Mouse (Mus musculus) cerebellum, postnatal 10 days (tissue): ENCODE measurements around the gene Kif1b.
A peak's percentile ranks its signal among the peaks of the same experiment; 100 is the strongest.

ENCODE experiments used
- DNase-seq, 2 experiments: peaks; one replicate each; pipeline ENCODE4 v3.0.0; 2021; ENCODE audit warnings: mixed read lengths in 2 of 2

The Kif1b gene

DNA sequence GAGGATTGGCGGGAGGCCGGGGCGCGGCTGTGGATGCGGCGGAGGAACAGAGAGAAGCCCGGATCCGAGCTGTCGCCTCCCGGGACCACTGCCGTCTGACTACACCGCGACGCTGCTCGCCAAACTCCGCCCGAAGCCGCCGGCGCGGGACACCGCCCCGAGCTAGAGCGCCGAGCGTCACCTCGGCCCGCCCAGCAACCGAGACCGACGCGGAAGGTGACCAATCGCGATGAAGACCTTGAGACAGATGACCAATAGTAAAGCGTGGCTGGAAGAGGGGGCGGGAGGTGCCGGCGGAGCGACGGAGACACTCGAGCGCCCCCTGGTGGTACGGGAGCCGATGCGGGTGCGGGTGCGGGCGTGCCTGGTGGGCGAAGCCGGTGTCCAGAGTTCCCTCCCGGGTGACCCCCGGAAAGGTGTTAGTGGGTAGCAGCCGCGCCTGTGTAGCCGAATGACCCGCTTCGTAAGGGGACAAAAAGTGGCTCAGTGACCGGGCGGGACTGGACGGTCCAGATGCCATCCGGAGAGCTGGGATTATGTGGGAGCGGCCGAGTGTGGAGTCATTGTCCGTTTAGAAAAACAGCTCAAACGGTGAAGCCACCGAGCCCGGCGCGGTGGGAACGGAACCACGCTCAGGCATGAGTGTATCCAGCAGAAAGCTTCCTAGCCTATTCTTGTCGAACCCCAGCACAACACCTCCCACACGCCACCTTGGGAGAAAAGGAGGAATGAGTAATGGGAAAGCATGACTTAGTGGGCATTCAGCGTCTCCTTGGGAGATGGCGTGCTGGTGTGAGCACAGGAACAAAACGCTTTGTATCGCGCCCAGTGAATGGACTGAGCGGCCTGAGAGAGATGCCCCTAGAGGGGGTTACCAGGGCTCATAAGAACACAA is at the start of gene Kif1b:
TSS of gene Kif1b (minus strand) at position 98 of the 895 bp plus-strand sequence.
- DNase-seq: peak; percentile 100

DNA sequence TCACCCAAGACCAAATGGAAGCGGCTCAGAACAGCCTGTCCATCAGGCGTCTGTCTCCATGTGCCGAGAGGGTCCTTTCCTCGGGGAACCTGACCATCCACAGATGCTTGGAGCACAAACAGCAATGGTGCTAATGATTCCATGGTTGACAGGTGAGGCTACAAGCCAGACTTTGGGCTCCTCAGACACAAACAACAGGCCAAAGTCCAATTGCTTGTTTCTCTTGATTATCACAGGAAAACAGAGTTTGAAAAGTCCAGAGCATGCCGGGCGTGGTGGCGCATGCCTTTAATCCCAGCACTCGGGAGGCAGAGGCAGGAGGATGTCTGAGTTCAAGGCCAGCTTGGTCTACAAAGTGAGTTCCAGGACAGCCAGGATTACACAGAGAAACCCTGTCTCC is 47.2 kb upstream of the Kif1b start:
- no peak for DNase-seq

DNA sequence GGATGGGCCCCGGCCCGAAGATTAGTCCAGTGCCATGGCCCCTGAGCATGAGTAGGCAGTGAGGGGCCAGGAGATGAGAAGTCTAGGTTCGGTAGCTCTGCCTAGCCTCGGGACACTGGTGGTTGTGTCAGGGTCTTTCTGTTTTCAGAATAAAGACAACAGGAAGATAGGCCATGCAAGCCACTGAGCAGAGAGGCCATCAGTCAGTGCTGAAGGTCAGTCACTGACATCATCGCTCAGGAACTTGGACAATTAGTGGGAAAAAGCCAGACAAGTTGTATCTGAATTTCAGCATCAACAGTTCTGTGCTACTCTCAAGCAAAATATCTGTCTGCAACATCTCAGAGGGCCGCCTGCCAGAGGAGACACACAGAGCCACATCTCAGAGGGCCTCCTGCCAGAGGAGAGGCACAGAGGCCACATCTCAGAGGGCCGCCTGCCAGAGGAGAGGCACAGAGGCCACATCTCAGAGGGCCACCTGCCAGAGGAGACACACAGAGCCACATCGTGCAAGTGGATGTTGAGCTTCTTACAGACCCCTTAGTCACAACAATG is 44.2 kb upstream of the Kif1b start:
- DNase-seq: peak in 1 of 2 experiments; percentile 33

DNA sequence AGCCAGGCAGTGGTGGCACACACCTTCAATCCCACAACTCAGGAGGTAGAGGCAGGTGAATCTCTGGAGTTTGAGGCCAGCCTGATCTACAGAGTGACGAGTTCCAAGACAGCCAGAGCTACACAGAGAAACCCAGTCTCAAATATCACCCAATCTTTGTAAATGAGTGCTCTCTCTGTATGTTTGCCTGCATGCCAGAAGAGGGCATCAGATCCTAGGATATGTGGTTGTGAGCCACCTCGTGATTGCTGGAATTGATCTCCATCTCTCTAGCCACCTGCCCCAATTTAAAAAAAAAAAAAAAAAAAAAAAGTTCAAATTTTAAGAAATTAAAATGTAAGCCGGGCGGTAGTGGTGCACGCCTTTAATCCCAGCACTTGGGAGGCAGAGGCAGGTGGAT is 41.5 kb upstream of the Kif1b start:
- no peak for DNase-seq

DNA sequence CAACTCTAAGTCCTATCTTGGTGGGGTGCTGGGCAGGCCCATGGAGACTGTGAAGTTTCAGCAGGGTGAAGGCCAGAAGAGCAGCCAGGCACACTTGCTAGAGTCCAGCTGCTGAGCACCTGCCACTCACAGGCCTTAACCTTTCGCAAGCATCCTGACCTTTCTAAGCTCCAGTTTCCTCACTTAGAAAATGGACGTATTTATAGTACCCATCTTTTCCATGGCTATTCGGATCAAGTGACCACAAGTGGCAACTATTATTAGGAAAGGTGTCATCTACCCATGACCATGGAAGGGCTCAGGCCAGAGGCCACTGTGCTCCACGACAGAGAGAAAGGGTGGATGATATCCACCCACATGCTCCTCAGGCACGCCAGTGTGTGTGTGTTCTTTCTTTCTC is 38.4 kb upstream of the Kif1b start:
- DNase-seq: no peak

DNA sequence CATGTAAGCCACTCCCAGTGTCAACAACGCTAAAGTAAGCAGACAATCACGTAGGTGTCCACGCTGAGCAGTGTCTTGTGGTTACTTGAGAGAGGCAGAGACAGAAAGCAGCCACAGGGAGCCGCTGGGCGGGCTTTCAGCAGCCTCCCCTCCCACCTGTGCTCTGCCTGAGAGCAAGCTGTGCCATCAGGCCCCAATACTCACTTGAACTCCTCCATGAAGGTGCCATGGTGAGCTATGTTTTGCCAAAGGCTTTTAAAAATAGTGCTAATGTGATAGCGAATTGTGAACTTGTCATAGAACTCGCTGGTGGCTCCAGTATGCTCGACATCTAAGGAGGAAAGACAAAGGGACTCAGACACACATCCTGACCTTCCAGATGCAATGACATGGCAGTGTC is 36.8 kb upstream of the Kif1b start:
- no peak for DNase-seq

DNA sequence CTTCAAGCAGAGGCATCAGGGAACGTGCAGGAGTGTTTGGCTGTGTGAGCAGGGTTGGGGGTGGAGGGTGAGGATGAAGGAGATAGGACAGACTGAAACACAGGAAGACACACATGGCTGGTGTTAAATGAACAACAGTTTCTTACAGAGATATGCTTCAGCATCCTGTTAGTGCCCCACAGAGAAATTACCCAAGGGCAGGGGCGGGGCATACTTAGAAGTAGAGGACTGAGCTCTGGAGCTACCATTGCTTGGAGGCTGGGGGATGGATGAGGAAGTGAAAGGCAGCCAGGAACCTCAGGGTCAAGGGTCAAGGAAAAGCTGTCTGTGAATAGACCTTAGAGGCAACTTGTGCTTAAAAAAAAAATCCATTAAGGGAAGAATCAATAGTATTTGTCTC is 33.2 kb upstream of the Kif1b start:
- no peak for DNase-seq

DNA sequence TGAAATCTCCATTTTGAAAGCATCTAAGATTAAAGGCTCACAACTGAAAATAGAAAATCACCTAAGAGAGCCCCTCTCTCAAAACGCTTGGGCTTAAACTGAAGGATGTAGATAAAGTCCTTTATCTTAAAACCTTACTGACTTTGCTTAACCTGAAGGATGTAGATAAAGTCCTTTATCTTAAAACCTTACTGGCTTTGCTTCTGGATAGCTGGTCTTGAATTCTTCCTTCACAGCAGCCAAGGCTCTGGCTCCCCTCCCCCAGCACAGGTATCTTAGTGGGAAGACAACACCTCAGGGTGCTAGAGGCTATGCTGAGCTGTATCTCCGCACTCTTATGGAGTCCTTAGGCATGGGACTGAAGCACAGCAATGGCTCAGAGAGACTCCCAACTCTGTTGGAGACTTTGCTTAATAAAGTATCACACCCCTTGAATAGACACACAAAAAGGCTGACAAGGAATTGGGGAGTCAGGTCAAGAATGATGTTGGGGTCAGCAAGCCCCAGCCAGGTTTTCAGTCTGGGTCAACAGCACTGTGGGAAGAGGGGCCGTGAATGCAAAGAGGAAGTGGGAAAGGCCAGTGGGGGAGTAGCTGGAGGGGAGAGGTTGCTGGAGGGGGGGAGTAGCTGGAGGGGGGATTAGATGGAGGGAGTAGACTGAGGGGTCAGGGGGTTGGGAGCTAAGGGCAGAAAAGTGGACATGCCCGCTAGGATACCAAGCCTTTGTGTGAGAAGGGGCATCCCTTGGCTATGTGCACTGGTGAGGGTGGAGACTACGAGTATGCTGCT is 32.1 kb upstream of the Kif1b start:
- DNase-seq: no peak

DNA sequence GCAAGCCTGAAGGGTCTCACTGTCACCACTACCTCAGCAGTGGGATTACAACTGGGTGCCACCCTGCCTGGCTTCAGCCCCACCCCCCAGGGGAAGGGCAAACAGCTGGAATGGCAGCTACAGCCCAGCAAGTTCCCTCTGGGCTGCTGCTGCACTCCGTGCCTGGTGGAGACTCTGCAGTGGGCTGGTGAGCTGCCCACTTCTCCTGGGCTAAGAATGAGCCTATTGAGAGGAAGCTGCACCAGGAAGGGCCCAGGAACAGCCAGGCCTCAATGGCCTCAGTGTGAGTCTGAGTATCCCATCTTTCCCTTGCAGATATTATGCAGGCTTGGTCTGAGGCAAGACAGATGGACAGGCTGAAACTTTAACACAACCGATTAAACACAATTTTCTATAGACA is 30.6 kb upstream of the Kif1b start:
- peak in 1 of 2 experiments; percentile 40 for DNase-seq

DNA sequence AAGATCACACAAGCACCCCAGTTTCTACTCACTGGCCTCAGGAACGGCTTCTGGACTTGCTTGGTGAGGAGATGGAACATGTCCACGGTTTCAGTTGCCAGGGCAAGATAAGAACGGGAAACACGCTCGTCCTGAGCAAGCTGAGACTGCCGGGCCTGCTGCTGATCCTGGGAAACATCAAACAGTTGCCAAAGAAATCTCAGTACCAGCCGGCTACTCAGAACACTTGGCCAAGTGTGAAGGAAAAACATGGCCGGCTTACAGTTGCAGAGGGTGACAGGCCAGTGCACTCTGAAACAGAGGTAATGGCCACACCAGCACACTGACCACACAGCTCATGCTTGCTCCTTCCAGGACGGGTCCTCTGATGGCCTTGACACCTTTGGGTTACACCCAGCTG is 29.9 kb upstream of the Kif1b start:
- DNase-seq: peak; percentile 49 to 51

DNA sequence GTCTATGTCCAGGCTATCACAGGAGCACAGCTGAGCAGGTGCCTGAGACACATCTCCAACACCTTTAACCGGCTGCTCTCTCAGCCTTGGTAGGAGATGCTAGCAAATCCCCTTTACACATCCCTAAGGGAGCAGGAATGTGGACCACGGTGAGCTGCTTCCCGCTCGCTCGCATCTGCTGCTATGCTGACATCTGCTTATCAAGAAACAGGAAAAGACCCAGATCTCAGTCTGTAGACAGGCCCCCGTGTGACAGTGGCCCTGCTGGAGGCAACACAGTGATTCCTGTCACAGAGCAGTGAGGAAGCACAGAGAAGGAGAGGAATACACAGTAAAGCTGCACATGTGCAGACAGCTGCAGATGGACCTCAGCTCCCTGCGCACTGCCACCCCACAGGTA is 28.8 kb upstream of the Kif1b start:
- DNase-seq: no peak

DNA sequence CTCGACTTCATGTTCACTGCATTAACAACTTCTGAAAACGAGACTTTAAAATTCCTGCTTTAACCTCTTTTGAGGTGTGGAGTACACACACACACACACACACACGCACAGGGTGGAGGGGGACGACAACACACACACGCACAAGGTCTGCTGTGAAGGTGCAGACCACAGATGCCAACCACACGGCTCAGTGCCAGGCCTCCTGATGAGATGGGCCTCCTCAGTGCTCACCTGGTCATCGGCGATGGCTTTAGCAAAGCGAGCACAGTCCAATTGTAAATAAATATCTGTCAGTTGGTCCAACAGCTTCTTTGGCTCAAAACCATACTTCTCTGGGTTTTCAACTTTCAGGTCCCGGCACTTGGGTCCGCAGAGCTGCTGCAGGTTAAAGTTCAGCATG is 27.4 kb upstream of the Kif1b start:
- DNase-seq: peak; percentile 83

DNA sequence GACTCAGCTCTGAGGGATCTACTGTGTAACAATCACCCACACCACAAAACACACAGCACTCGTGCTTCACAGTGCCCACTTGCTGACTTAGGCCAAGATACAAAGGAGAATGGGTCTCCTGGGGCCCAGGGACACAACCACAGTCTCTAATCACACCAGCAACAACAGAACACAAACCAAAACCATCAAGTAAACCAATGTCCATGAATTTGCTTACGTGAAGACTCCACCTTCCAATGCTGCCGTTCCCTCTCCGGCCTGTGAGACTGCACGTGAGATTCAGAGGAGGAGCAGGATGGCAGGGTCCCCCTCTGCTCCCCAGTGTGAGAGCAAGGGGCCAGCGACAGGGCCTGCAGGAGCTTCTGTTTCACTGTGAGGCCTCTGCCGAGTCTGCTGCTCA is 25.2 kb upstream of the Kif1b start:
- no peak for DNase-seq

DNA sequence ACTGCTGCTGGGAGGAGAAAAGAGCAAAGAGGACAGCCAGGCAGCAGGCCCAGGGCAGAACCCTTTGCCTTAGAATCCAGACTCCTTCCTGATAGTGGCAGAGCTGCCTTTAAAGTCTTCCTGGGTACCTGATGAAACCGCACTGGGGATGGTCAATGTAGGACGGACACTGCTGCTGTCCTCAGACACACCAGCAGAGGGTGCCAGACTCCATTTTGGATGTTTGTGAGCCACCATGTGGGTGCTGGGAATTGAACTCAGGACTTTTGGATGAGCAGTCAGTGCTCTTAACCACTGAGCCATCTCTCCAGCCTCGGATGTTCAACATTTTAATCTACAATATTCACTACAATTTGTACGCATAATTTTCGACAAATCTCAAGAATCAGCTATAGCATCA is 23.0 kb upstream of the Kif1b start:
- no peak for DNase-seq

DNA sequence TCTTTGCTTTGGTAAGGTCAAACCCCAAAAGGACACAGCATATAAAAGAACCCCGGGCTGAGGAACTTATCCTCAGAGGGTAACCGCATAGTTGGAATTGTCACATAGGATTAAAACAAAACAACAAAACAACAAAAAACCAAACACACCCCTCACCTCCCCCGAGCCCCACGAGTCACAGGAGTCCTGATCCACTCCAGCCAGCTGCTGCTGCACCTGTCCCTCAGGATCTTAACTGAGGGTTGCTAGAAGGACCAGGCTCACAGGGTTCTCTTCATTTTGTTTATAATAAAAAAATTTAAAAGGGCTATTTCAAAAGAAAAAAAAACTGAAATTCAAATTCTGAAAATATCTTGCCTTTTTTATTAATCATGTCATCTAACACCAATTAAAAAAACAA is 21.2 kb upstream of the Kif1b start:
- no peak for DNase-seq

DNA sequence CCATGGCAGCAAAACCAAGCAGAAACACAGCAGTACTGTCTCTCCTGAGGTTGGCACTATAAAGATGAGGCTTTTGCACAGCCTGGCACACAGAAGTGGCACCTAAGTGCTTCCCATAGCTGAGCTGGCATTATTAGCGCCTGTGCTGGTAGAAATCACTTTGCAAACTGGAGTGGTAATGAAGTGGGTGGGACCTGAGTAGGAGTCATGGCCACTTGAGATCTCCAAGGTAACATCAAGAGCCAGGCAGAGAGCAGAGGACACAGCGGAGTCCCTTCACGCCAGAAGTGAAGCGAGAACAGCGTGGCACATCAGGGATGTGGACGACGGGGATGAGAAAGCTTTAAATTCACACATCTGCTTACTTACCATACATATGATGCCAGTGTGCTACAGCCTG is 19.8 kb upstream of the Kif1b start:
- DNase-seq: no peak

DNA sequence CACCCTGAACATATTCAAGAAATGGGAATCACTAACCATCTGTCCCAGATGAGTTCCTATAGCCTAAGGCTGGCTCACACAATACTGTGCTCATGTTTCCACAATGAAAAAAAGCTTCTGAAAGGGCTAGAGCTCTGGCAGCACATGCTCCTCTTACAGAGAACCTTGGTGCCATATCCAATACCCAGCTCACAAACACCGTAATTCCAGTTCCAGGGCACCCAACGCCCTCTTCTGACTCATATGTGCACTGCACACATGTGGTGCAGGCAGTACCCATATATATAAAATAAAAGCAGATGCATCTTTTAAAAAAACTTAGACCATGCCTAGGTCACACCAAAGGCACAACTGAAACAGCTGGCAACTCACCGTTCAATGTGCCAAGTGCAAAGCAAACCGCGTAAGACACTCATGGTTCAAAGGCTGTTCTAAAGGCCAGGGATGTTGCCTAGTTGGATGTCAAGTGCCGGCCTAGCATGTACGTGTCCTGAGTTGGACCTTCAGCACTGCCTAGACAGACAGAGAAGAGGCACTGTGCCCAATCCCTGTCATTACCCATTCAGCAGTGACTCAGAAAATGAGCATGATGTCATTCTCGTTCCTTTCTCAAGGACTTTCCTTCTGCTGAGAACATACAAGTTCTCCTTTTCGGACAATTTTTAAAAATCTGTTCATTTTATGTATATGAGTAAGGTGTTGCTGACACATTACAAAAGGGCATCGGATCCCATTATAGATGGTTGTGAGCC is 18.1 kb upstream of the Kif1b start:
- DNase-seq: peak; percentile 40 to 47

DNA sequence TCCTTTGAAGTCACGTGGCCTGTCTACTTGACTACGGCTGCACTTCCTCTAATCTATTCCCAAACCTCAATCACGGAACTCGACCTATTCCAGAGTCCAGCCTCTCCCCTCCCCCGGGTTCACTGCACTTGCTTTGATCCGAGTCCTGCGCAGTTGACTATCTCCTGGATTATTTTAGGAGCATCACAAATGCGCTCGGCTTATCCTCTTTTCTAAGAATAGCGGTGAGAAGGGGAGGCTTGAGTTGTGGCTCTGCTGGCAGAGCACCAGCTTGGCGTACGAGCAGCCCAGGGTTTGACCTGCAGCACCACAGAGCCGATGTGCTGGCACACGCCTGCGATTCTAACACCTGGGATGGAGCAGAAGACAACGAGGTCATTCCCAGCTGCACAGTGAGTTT is 16.2 kb upstream of the Kif1b start:
- no peak for DNase-seq

DNA sequence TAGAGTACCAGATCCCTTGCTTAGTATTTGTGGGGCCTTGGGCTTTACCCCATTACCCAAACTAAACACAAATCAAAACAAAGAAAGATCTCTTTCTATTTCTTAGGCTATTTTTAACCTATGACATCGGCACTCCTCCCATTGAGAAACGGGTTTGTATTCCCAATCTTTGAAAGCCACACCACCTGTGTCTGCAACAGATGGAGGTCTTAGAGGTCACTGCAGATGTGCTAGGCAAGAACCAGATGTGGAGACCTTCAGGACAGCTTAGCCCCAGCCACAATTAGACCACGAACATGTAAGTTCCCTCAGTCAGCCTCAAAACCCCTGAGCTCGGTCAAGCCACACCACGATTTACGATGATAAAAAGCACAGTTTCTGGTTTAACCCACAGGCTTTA is 15.2 kb upstream of the Kif1b start:
- no peak for DNase-seq

DNA sequence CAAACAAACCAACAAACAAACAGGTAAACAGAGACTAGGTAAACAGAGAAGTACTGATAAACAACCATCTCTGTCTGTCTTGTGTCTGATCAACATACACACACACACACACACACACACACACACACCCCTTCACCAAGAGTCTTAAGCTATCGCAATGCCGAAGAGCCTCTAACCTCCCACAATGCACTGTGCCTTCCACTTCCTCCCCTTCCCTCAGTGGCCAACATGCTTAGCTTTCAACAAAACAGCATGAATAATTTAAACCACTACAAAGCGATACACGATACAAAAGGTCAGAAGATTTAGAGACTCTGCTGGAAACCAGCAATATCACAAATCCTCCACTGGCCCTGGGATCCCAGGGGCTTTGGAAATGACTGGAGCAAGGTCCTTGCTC is 14.8 kb upstream of the Kif1b start:
- DNase-seq: no peak

DNA sequence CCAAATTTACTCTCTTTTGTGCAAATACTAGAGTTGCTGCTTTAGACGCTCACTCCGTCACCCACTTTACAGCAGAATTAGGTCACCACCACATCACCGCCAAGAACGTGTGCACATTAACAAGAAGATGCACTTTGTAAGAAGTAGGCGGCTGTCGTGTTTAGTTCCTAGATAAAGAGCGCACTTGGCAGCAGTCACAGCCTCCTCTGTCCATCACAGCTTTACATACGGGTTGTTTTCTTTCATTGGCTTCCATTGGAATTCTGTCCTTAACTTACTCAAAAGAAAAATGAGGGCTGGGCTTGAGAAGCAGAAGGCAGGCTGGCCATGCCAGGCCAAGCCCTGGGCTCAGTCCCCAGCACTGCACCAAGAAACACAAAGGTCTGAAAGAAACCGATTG is 11.6 kb upstream of the Kif1b start:
- DNase-seq: no peak

DNA sequence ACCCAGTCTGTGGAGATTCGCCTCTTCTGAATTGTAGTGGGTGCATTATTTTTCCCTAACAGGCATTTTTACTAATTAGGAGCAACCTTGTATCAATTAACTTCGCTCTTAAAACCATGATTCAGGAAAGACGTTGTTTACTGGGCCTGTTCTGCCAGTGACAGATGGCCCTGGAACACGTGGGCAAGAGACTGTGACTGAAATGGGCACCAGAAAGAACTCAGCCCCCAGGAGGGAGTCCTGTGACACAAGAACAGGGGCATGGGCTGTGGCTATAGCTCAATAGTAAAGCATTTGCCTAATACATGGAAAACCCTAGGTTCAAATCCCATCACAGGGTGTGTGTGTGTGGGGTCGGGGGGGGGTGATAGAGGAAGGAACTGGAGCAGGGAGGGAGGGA is 9.9 kb upstream of the Kif1b start:
- DNase-seq: peak; percentile 92 to 93

DNA sequence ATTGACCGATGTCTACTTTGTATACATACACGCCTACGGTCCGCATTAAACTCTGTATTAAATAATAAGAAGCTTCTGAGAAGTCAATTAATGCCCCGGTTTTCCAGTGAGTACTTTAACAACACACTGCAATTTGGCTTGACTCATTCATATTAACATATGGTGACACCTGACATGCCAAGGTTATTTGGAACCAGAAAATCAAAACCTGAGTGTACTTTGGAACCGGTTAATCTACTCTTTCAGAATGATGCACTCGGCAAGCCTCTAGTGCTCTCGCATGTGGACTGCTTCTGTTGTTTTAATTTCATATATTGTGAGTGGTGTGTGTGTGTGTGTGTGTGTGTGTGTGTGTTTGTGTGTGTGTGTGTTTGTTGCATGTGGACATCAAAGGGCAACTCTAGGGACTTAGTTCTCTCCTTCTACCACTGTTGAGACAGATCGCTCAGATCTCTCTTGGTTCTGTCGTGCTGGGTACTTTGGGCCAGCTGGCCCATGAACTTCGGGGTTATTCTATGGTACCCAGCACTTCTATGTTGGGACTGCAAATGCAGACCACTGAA is 6.9 kb upstream of the Kif1b start:
- DNase-seq: no peak
